30 mouse cellular contexts compared by ENCODE assay signal in the genomic region with DNA sequence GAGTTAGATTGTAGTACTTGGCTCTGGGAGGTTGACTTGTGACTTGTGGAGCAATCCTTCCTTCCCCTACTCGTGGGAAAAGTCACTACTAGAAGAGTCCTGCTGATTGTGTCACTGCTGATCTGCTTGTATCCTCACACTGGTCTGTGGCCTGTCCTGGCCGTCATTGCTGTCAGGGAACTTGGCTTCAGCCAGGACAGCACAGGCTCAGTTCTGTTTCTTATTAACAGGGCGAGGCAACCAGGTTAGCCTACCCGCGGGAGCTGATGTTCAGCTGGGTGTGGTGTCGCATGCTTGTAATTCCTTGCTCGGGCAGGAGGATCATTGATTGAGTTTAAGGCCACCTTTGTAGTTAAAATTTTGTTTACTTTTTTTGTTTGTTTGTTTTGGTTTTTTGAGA. TPM values are rescaled to one million over a fixed set of nuclear protein-coding genes. Genes with fewer than 3 reads are reported as not detected.
DNase-seq lines count a peak whose midpoint lies in the region; ATAC-seq and TF ChIP-seq lines count a peak whose summit lies in the region.
"Had no signal": no experiment of that assay in that cellular context is flagged by ENCODE, and none has a peak within 500 bp of the region (broad histone marks: within the 10 kb centered on the region; RNA-seq: fewer than 3 reads in every experiment).

No protein-coding gene starts in this region.

- H3K27ac ChIP-seq in liver, adult 2 months (replicated peaks; ENCODE audit: insufficient read depth, low read depth, low read length): peak overlapping the region; percentile 3; the same call in 1 of the 2 replicates
- no peak overlapping the region for H3K27ac ChIP-seq in liver, postnatal 0 days (ENCODE audit: low read depth)
- H3K27ac ChIP-seq in left cerebral cortex, adult 2 months: no peak overlapping the region
- H3K27ac ChIP-seq: forebrain, embryonic 10.5 days; limb, embryonic 13.5 days; liver, embryonic 14.5 days; midbrain, embryonic 12.5 days; neural tube, embryonic 12.5 days had no signal

- no peak overlapping the region for H3K9ac ChIP-seq in liver, adult 2 months (ENCODE audit: low read depth, low read length)
- no peak overlapping the region for H3K9ac ChIP-seq in liver, postnatal 0 days (replicated peaks)
- H3K9ac ChIP-seq: limb, embryonic 13.5 days; liver, embryonic 14.5 days; midbrain, embryonic 12.5 days; neural tube, embryonic 12.5 days had no signal

- intact Hi-C loops in left cerebral cortex, adult 2 months (cut with DNase I): no loop called here

- no peak for ATAC-seq in liver, postnatal 0 days
- ATAC-seq: hindbrain, embryonic 16.5 days had no signal

- H3K36me3 ChIP-seq in liver, adult 2 months (ENCODE audit: control insufficient read depth, insufficient read depth, low read length): peaks cover 66% of the 10 kb centered on the region
- H3K36me3 ChIP-seq in liver, postnatal 0 days (replicated peaks; ENCODE audit: insufficient read depth, low read length): peaks cover 90% of the 10 kb centered on the region

- no peaks in the 10 kb centered on the region for H3K9me3 ChIP-seq in liver, postnatal 0 days (ENCODE audit: low read length)
- H3K9me3 ChIP-seq: forebrain, embryonic 10.5 days; limb, embryonic 13.5 days; midbrain, embryonic 12.5 days; neural tube, embryonic 12.5 days had no signal

- H3K27me3 ChIP-seq in liver, adult 2 months (ENCODE audit: control insufficient read depth, insufficient read depth, low read length): no peaks in the 10 kb centered on the region
- no peaks in the 10 kb centered on the region for H3K27me3 ChIP-seq in liver, postnatal 0 days (ENCODE audit: insufficient read depth, low read length)
- H3K27me3 ChIP-seq: limb, embryonic 13.5 days; midbrain, embryonic 12.5 days; neural tube, embryonic 12.5 days had no signal

- peak; percentile 64 for DNase-seq in liver, adult 2 months (ENCODE audit: extremely low read depth, low read depth, low spot score)
- no peak for DNase-seq in liver, postnatal 0 days
- peak; percentile 82 for DNase-seq in R1 (ENCODE audit: low read depth, low spot score)
- DNase-seq in kidney, adult 9 months: peak; percentile 79
- no peak for DNase-seq in left cerebral cortex, adult 2 months (ENCODE audit: extremely low spot score in 1 of 2, low spot score in 2 of 2)
- DNase-seq in B cell, adult 2 months: no peak
- no peak for DNase-seq in urinary bladder, postnatal 10 days (ENCODE audit: low spot score)
- DNase-seq: adrenal gland, postnatal 25 days; cerebellum, adult 18-20 months; cerebellum, postnatal 25 days; heart, postnatal 14 days; lung, postnatal 10 days; right cerebral cortex, postnatal 4 days; thymus, adult 2 months had no signal

- H3K4me3 ChIP-seq in liver, adult 2 months (ENCODE audit: insufficient read depth, low read depth, low read length): no peak overlapping the region
- H3K4me3 ChIP-seq in liver, postnatal 0 days (ENCODE audit: low read depth, low read length): no peak overlapping the region
- no peak overlapping the region for H3K4me3 ChIP-seq in left cerebral cortex, adult 2 months
- H3K4me3 ChIP-seq: forebrain, embryonic 10.5 days; limb, embryonic 13.5 days; midbrain, embryonic 12.5 days; neural tube, embryonic 12.5 days had no signal

- no peak for TF ChIP-seq POLR2A in liver, adult 2 months (IDR thresholded peaks at IDR 0.05; ENCODE audit: extremely low read depth, insufficient read depth, low read length)

- WGBS in liver, adult 2 months: 23% methylated on average over 7 of the region's 7 CpGs
- WGBS in liver, postnatal 0 days (ENCODE audit: insufficient replicate concordance): 68% methylated on average over 7 of the region's 7 CpGs

- H3K79me2 ChIP-seq in liver, adult 2 months (ENCODE audit: control insufficient read depth, insufficient read depth, low read length): no peaks in the 10 kb centered on the region; the same call in 1 of the 2 replicates

- TF ChIP-seq CTCF in liver, adult 2 months (IDR thresholded peaks at IDR 0.05; ENCODE audit: low read depth, low read length): no peak
- no peak for TF ChIP-seq CTCF in liver, postnatal 0 days (IDR thresholded peaks at IDR 0.05; ENCODE audit: low read depth)
- TF ChIP-seq CTCF in left cerebral cortex, adult 2 months (IDR thresholded peaks at IDR 0.05): no peak

- H3K4me1 ChIP-seq in liver, adult 2 months (ENCODE audit: control insufficient read depth, insufficient read depth, low read length): peaks cover 4% of the 10 kb centered on the region
- H3K4me1 ChIP-seq in liver, postnatal 0 days (ENCODE audit: insufficient read depth): no peaks in the 10 kb centered on the region
- H3K4me1 ChIP-seq: forebrain, embryonic 10.5 days; limb, embryonic 13.5 days; midbrain, embryonic 12.5 days; neural tube, embryonic 12.5 days had no signal

- TF ChIP-seq EP300 in liver, postnatal 0 days (IDR thresholded peaks at IDR 0.05; ENCODE audit: low read depth): no peak

- no peak overlapping the region for H3K4me2 ChIP-seq in liver, postnatal 0 days (ENCODE audit: low read depth, low read length)
- H3K4me2 ChIP-seq: heart, embryonic 11.5 days; limb, embryonic 13.5 days; midbrain, embryonic 12.5 days; neural tube, embryonic 12.5 days had no signal

RNA-seq across cellular contexts. Expression of a gene that starts 7.6 kb away (rescaled TPM):
- total RNA-seq in liver, adult 2 months (2014; rRNA removed): not detected in 2 replicates
- not detected in 2 replicates for polyA plus RNA-seq in liver, adult 2 months (2012; rRNA removed)
- 0.14 and 0.22 TPM in 2 replicates for polyA plus RNA-seq in liver, postnatal 0 days (2015; fragmentation: Nextera tagmentation; extraction: Ambion mirVana)
- 1 to 10 TPM; 2.0 to 3.3 TPM for total RNA-seq in left cerebral cortex, adult 2 months (2021)

RNA-seq across cellular contexts. Expression of a gene that starts 37.4 kb away (rescaled TPM):
- 62.0 and 63.8 TPM in 2 replicates for total RNA-seq in liver, adult 2 months (2014; rRNA removed)
- 63.3 and 65.2 TPM in 2 replicates for polyA plus RNA-seq in liver, adult 2 months (2012; rRNA removed)
- polyA plus RNA-seq in liver, postnatal 0 days (2015; fragmentation: Nextera tagmentation; extraction: Ambion mirVana): 35.9 and 38.2 TPM in 2 replicates
- total RNA-seq in left cerebral cortex, adult 2 months (2021): 100 to 1,000 TPM; 122 to 124 TPM

RNA-seq across cellular contexts. Expression of a gene that starts 43.3 kb away (rescaled TPM):
- not detected in 2 replicates for total RNA-seq in liver, adult 2 months (2014; rRNA removed)
- polyA plus RNA-seq in liver, adult 2 months (2012; rRNA removed): not detected in 2 replicates
- polyA plus RNA-seq in liver, postnatal 0 days (2015; fragmentation: Nextera tagmentation; extraction: Ambion mirVana): 0.08 TPM in 1 of 2 replicates, not detected in the other
- total RNA-seq in left cerebral cortex, adult 2 months (2021): under 1 TPM; 0.26 to 0.29 TPM
- total RNA-seq: adrenal gland, postnatal 25 days; gastrocnemius, adult 18-20 months; heart, postnatal 14 days; MEL had no signal
- polyA plus RNA-seq: large intestine, adult 2 months had no signal

RNA-seq across cellular contexts. Expression of a gene that starts 46.3 kb away (rescaled TPM):
- 5,129 and 5,348 TPM in 2 replicates for total RNA-seq in liver, adult 2 months (2014; rRNA removed)
- 8,357 and 9,405 TPM in 2 replicates for polyA plus RNA-seq in liver, adult 2 months (2012; rRNA removed)
- 3,657 and 3,917 TPM in 2 replicates for polyA plus RNA-seq in liver, postnatal 0 days (2015; fragmentation: Nextera tagmentation; extraction: Ambion mirVana)
- total RNA-seq in left cerebral cortex, adult 2 months (2021): 10 to 100 TPM; 90.0 to 94.1 TPM

RNA-seq across cellular contexts. Expression of a gene that starts 51.3 kb away (rescaled TPM):
- not detected in 2 replicates for total RNA-seq in liver, adult 2 months (2014; rRNA removed)
- not detected in 2 replicates for polyA plus RNA-seq in liver, adult 2 months (2012; rRNA removed)
- polyA plus RNA-seq in liver, postnatal 0 days (2015; fragmentation: Nextera tagmentation; extraction: Ambion mirVana): not detected in 2 replicates
- not detected for total RNA-seq in left cerebral cortex, adult 2 months (2021)
- total RNA-seq: adrenal gland, postnatal 25 days; gastrocnemius, adult 18-20 months; granulocyte monocyte progenitor cell, adult 5-6 weeks; heart, postnatal 14 days; layer of hippocampus, postnatal 14 days; left cerebral cortex, postnatal 10 days; megakaryocyte progenitor cell, adult 5-6 weeks; MEL had no signal
- polyA plus RNA-seq: forebrain, embryonic 10.5 days; heart, embryonic 11.5 days; hindbrain, embryonic 16.5 days; large intestine, adult 2 months; limb, embryonic 13.5 days; liver, embryonic 14.5 days; midbrain, embryonic 12.5 days; neural tube, embryonic 12.5 days; stomach, embryonic 16.5 days; thymus, adult 2 months; urinary bladder, adult 2 months had no signal

Comparison
In these comparisons a context has a peak if more than half of its experiments do, and no peak if none do; other contexts are left out.
1. DNase-seq: peak in liver, adult 2 months (single experiment), R1 (single experiment) and kidney, adult 9 months (single experiment); none in liver, postnatal 0 days (single experiment), left cerebral cortex, adult 2 months (0 of 2), B cell, adult 2 months (0 of 2) and urinary bladder, postnatal 10 days (single experiment).